Mouse (Mus musculus) hindbrain, embryonic 13.5 days (tissue): ENCODE results near the gene Rtf1. TPM values are rescaled to one million over a fixed set of nuclear protein-coding genes. Genes with fewer than 3 reads are reported as not detected.

Experiments used
- ATAC-seq: fragments of 200-750 bp; cut with Nextera tagmentation; 2 replicates; pipeline ENCODE4 v1.8.0; 2017; ENCODE audit warnings: moderate TSS enrichment; ENCODE audit not compliant: low FRiP score
- H3K27ac ChIP-seq: fragments of 300-500 bp; sonication (generic); 2 replicates; pipeline ENCODE4 v1.5.1; 2015; ENCODE audit warnings: inconsistent platforms, mild to moderate bottlenecking, moderate library complexity
- H3K27me3 ChIP-seq: fragments of 300-500 bp; sonication (generic); 2 replicates; pipeline ENCODE4 v1.6.1; 2015; ENCODE audit warnings: mild to moderate bottlenecking, inconsistent platforms
- H3K36me3 ChIP-seq: fragments of 300-500 bp; sonication (generic); 2 replicates; pipeline ENCODE4 v1.6.1; 2015; ENCODE audit warnings: mild to moderate bottlenecking, inconsistent platforms
- H3K4me1 ChIP-seq: fragments of 300-500 bp; sonication (generic); replicated peaks from 2 replicates; pipeline ENCODE4 v1.6.1; 2015; ENCODE audit warnings: inconsistent platforms
- H3K4me2 ChIP-seq: fragments of 300-500 bp; sonication (generic); 2 replicates; pipeline ENCODE4 v1.6.1; 2015; ENCODE audit warnings: inconsistent platforms, mild to moderate bottlenecking, moderate library complexity
- H3K4me3 ChIP-seq: fragments of 300-500 bp; sonication (generic); 2 replicates; pipeline ENCODE4 v1.5.1; 2015; ENCODE audit warnings: mild to moderate bottlenecking, inconsistent platforms
- H3K9ac ChIP-seq: fragments of 300-500 bp; sonication (generic); 2 replicates; pipeline ENCODE4 v1.6.1; 2015; ENCODE audit warnings: mild to moderate bottlenecking, inconsistent platforms
- H3K9me3 ChIP-seq: fragments of 300-500 bp; sonication (generic); 2 replicates; pipeline ENCODE4 v1.6.1; 2016; ENCODE audit warnings: inconsistent platforms
- WGBS: fragments of 180-500 bp; shearing (Covaris S2); methylation state at CpG from one replicate; pipeline ENCODE4 v1.1.7; 2015; 5-methylcytosine and 5-hydroxymethylcytosine counted together
- polyA plus RNA-seq: library from polyadenylated mRNA; unstranded; fragments of >200 nt; fragmentation: Nextera tagmentation; extraction: Ambion mirVana; gene quantifications from 2 replicates; pipeline ENCODE4 v1.2.1, GENCODE M21; 2015

Gene Rtf1
- polyA plus RNA-seq, 1 experiment from 2014 or later, result 74.3 TPM

GRCm38 (mm10) chr2:119758844-119759835, 84.3 kb downstream of the Rtf1 start:
- peaks cover 18% of the 10 kb centered on the region for H3K4me1 ChIP-seq
- peak overlapping the region; percentile 65 for H3K4me3 ChIP-seq
- ATAC-seq, result no peak
- H3K27me3 ChIP-seq, result peaks cover 77% of the 10 kb centered on the region
- no peak overlapping the region for H3K27ac ChIP-seq
- peak overlapping the region; percentile 76; the same call in 1 of the 2 replicates for H3K9ac ChIP-seq
- H3K4me2 ChIP-seq, result peak overlapping the region; percentile 100
- H3K9me3 ChIP-seq, result no peaks in the 10 kb centered on the region
- 6% methylated on average over 44 of the region's 44 CpGs for WGBS
- H3K36me3 ChIP-seq, result peaks cover 11% of the 10 kb centered on the region

DNA sequence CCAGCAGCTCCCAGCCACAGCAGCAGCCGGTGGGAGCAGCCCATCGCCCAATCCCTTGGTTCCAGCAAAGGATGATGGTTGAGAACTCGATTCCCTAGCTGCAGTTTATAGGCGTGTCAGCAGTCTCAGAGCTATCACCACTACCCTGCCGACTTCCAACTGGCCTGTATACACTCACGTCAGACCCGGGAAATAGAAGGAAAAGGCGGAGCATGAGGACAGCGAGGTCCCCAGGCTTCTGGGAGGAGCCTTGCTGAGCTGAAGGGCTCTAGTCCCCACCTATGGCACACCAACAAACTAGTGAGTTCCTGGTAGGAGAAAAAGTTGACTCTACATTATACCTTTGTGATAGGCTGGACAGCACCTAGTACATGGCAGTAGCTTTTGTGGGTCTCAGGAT, 85.4 kb downstream of the Rtf1 start, which contains the start of gene Ltk:
Gene Ltk, minus strand, starts transcription at position 181 of the 400 bp plus-strand sequence.
- H3K4me2 ChIP-seq, result peak within 1 kb of the TSS; percentile 100; the same call in 1 of the 2 replicates
- no peak within 1 kb of the TSS for H3K27ac ChIP-seq
- peaks cover 67% of the 10 kb centered on the region for H3K27me3 ChIP-seq
- no peak within 1 kb of the TSS for H3K9ac ChIP-seq
- peaks cover 20% of the 10 kb centered on the region for H3K36me3 ChIP-seq
- WGBS, result 16% methylated on average over 9 of the region's 9 CpGs
- no peak for ATAC-seq
- H3K4me1 ChIP-seq, result peaks cover 18% of the 10 kb centered on the region
- no peaks in the 10 kb centered on the region for H3K9me3 ChIP-seq
- H3K4me3 ChIP-seq, result peak within 1 kb of the TSS; percentile 65; the same call in 1 of the 2 replicates

DNA sequence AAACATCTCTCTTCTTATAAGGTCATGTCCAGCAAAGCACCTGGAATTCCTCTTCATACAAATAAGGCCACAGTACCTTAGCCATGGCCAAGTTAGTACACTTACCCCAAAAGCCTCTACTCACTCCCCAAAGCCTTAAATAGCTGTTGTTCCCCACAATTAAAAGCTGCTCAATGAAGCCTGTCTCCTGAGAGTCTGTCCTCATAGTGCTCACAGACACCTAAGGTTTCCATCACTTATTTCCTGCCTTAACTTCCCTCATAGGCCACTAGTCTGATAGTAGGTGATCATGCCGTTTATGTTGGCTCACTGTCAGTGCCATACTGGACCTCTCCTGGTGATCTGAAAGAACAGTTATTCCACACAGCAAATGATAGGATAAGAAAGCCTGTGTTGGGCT, 87.4 kb downstream of the Rtf1 start:
- ATAC-seq, result no peak
- Histone ChIP-seq H3K27me3 (peaks cover 49% of the 10 kb centered on the region), H3K9me3 (no peaks in the 10 kb centered on the region), H3K4me3 (no peak overlapping the region), H3K27ac (no peak overlapping the region), H3K36me3 (peaks cover 36% of the 10 kb centered on the region), H3K9ac (no peak overlapping the region), H3K4me1 (peaks cover 18% of the 10 kb centered on the region), H3K4me2 (no peak overlapping the region)
- 77% methylated on average over 1 of the region's 1 CpGs for WGBS

- Histone ChIP-seq H3K27me3 (peaks cover 33% of the 10 kb centered on the region), H3K9ac (no peak overlapping the region), H3K4me3 (no peak overlapping the region), H3K9me3 (no peaks in the 10 kb centered on the region), H3K27ac (no peak overlapping the region), H3K4me2 (no peak overlapping the region), H3K36me3 (peaks cover 48% of the 10 kb centered on the region), H3K4me1 (peaks cover 3% of the 10 kb centered on the region; the same call in 1 of the 2 replicates)
- 81% methylated on average over 4 of the region's 4 CpGs for WGBS
- ATAC-seq, result no peak
Observed at GRCm38 (mm10) chr2:119763924-119764323, 89.1 kb downstream of the Rtf1 start.

DNA sequence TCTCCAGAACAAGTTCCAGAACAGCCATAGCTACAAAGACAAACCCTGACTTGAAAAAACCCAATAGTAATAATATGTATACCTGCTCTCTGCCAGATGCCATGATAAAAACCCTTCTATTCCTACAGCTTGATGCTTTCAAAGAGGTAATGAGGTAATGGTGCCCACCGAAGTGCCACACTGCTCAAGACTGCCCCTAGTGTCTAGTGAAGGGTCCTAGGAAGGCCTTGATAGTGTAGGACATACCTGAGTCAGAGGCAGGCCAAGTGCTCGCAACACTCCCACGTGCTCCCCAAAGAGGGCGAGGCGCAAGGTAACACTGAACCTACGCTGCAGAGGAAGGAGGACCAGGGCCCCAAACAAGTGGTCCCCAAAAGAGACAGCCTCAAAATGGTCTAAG, 92.4 kb downstream of the Rtf1 start:
- no peaks in the 10 kb centered on the region for H3K9me3 ChIP-seq
- H3K36me3 ChIP-seq, result peaks cover 81% of the 10 kb centered on the region
- no peak for ATAC-seq
- H3K9ac ChIP-seq, result no peak overlapping the region
- WGBS, result 94% methylated on average over 6 of the region's 6 CpGs
- H3K4me2 ChIP-seq, result no peak overlapping the region
- no peak overlapping the region for H3K4me3 ChIP-seq
- H3K27ac ChIP-seq, result no peak overlapping the region
- H3K4me1 ChIP-seq, result no peaks in the 10 kb centered on the region
- H3K27me3 ChIP-seq, result peaks cover 2% of the 10 kb centered on the region; the same call in 1 of the 2 replicates

Other genes starting within 250 kb of the Rtf1 start
- 3.2 and 3.4 TPM in 2 replicates for gene Ino80, start 197.4 kb upstream of the Rtf1 start, polyA plus RNA-seq
- 0.55 and 0.58 TPM in 2 replicates for gene Exd1, start 127.4 kb upstream of the Rtf1 start, polyA plus RNA-seq
- gene Chp1, start 127.4 kb upstream of the Rtf1 start, polyA plus RNA-seq, result 63.0 and 64.3 TPM in 2 replicates
- gene Nusap1, start 56.8 kb upstream of the Rtf1 start, polyA plus RNA-seq, result 18.8 and 19.6 TPM in 2 replicates
- gene Oip5, start 56.6 kb upstream of the Rtf1 start, polyA plus RNA-seq, result 6.1 and 7.4 TPM in 2 replicates
- 43.0 and 43.2 TPM in 2 replicates for gene Ndufaf1, start 12.2 kb upstream of the Rtf1 start, polyA plus RNA-seq
- gene Itpka, start 67.3 kb downstream of the Rtf1 start, polyA plus RNA-seq, result 0.17 and 0.21 TPM in 2 replicates
- gene Ltk, start 85.4 kb downstream of the Rtf1 start, polyA plus RNA-seq, result 0.91 and 1.4 TPM in 2 replicates
- 22.2 and 22.6 TPM in 2 replicates for gene Rpap1, start 112.5 kb downstream of the Rtf1 start, polyA plus RNA-seq
- gene Tyro3, start 122.7 kb downstream of the Rtf1 start, polyA plus RNA-seq, result 19.4 and 20.0 TPM in 2 replicates
- 27.3 and 28.8 TPM in 2 replicates for gene Mga, start 222.2 kb downstream of the Rtf1 start, polyA plus RNA-seq